Mouse (Mus musculus) neural tube, embryonic 15.5 days (tissue): Measurements from ENCODE around the gene Hp. TPM values are rescaled to one million over a fixed set of nuclear protein-coding genes. Genes with fewer than 3 reads are reported as not detected.

Experiments
- ATAC-seq: fragments of 200-750 bp; cut with Nextera tagmentation; 2 replicates; pipeline ENCODE4 v1.8.0; 2017; ENCODE audit warnings: mild to moderate bottlenecking, moderate TSS enrichment, moderate library complexity; ENCODE audit not compliant: low FRiP score
- H3K27ac ChIP-seq: fragments of 300-500 bp; sonication (generic); replicated peaks from 2 replicates; pipeline ENCODE4 v1.5.1; 2015; ENCODE audit warnings: mild to moderate bottlenecking, inconsistent platforms
- H3K27me3 ChIP-seq: fragments of 300-500 bp; sonication (generic); replicated peaks from 2 replicates; pipeline ENCODE4 v1.6.1; 2015; ENCODE audit warnings: inconsistent platforms
- H3K36me3 ChIP-seq: fragments of 300-500 bp; sonication (generic); 2 replicates; pipeline ENCODE4 v1.6.1; 2015; ENCODE audit warnings: inconsistent platforms
- H3K4me1 ChIP-seq: fragments of 300-500 bp; sonication (generic); 2 replicates; pipeline ENCODE4 v1.6.1; 2015; ENCODE audit warnings: inconsistent platforms
- H3K4me2 ChIP-seq: fragments of 300-500 bp; sonication (generic); 2 replicates; pipeline ENCODE4 v1.6.1; 2015; ENCODE audit warnings: inconsistent platforms, mild to moderate bottlenecking, moderate library complexity
- H3K4me3 ChIP-seq: fragments of 300-500 bp; sonication (generic); replicated peaks from 2 replicates; pipeline ENCODE4 v1.5.1; 2015; ENCODE audit warnings: mild to moderate bottlenecking, inconsistent platforms
- H3K9ac ChIP-seq: fragments of 300-500 bp; sonication (generic); replicated peaks from 2 replicates; pipeline ENCODE4 v1.6.1; 2015; ENCODE audit warnings: mild to moderate bottlenecking, inconsistent platforms
- H3K9me3 ChIP-seq: fragments of 300-500 bp; sonication (generic); replicated peaks from 2 replicates; pipeline ENCODE4 v1.6.1; 2016; ENCODE audit warnings: inconsistent platforms
- WGBS: fragments of 180-500 bp; shearing (Covaris S2); methylation state at CpG from one replicate; pipeline ENCODE4 v1.1.7; 2015; ENCODE audit warnings: mixed read lengths; 5-methylcytosine and 5-hydroxymethylcytosine counted together
- polyA plus RNA-seq: library from polyadenylated mRNA; unstranded; fragments of >200 nt; fragmentation: Nextera tagmentation; extraction: Ambion mirVana; gene quantifications from 2 replicates; pipeline ENCODE4 v1.2.1, GENCODE M21; 2015

Gene Hp
- polyA plus RNA-seq, 1 experiment from 2014 or later: 0.51 TPM

DNA sequence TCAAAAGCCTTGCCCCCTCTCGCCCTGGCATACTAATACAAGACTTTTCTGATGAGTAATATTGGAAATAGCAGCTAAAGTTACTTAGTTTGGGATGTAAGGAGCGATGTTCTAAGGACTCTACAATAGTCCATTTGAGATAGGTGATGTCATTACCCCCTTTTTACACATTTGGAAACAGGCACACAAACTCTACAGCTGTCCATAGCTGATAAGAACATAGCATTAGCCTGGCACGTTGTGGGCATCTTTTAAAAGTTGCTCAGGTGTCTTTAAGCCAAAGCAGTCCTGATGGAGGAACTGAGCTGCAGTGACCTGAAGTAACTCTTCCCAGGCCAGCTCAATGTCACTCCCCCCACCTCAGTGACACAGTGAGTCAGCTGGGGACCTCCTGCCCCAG lies 12.4 kb upstream of the Hp start:
- no peak for ATAC-seq
- WGBS: 92% methylated on average over 3 of the region's 3 CpGs
- H3K27me3 ChIP-seq: no peaks in the 10 kb centered on the region
- H3K36me3 ChIP-seq: peaks cover 25% of the 10 kb centered on the region
- no peak overlapping the region for H3K4me2 ChIP-seq
- no peaks in the 10 kb centered on the region for H3K4me1 ChIP-seq
- H3K27ac ChIP-seq: no peak overlapping the region
- H3K9ac ChIP-seq: no peak overlapping the region
- H3K4me3 ChIP-seq: no peak overlapping the region
- H3K9me3 ChIP-seq: no peaks in the 10 kb centered on the region

DNA sequence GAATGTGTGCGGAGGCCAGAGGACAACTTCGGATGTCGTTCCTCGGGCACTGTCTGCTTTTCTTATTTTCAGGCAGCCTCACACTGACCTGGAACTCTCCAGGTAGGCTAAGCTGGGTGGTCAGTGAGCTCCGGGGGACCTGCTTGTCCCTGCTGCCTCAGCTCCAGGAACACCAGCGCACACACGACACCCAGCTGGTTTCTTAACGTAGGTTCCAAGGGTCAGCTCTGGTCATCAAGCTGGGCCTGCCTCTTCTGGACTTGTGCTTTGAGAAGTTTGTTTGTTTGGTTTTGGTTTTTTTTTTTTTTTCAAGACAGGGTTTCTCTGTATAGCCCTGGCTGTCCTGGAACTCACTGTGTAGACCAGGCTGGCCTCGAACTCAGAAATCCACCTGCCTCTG lies 11.9 kb upstream of the Hp start:
- Histone ChIP-seq H3K27ac (no peak overlapping the region), H3K4me2 (no peak overlapping the region), H3K36me3 (peaks cover 25% of the 10 kb centered on the region), H3K9ac (no peak overlapping the region), H3K27me3 (no peaks in the 10 kb centered on the region), H3K4me1 (no peaks in the 10 kb centered on the region), H3K9me3 (no peaks in the 10 kb centered on the region), H3K4me3 (no peak overlapping the region)
- ATAC-seq: no peak
- 90% methylated on average over 9 of the region's 9 CpGs for WGBS

DNA sequence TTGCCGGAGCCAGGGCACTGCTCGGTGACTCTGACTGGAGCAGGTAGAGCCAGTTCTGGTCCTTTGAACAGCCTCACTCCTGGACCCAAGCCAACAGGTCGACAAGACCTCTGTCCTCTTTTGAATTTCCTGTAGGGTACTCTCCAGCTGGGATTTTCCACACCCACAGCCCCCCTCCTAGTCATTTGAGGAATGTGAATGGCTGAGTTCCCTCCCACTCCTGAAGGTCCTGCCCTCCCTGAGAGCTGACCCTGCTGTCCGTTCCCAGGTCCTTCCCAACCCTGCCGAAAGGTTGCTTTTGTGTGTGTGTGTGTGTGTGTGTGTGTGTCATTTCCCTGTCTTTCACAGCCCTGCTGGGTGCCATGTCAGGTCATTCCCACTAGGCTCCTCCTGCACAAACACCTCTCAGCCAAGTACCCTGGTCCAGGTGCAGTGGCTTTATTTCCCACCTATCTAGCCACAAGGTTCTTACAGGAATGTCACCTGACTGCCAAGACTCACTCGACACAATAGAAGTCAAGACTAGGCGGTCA lies 8.1 kb upstream of the Hp start:
- Histone ChIP-seq H3K4me1 (no peaks in the 10 kb centered on the region), H3K9me3 (no peaks in the 10 kb centered on the region), H3K4me3 (no peak overlapping the region), H3K27ac (no peak overlapping the region), H3K9ac (no peak overlapping the region), H3K27me3 (no peaks in the 10 kb centered on the region), H3K4me2 (no peak overlapping the region), H3K36me3 (peaks cover 5% of the 10 kb centered on the region; the same call in 1 of the 2 replicates)
- no peak for ATAC-seq
- WGBS: 71% methylated on average over 7 of the region's 7 CpGs

DNA sequence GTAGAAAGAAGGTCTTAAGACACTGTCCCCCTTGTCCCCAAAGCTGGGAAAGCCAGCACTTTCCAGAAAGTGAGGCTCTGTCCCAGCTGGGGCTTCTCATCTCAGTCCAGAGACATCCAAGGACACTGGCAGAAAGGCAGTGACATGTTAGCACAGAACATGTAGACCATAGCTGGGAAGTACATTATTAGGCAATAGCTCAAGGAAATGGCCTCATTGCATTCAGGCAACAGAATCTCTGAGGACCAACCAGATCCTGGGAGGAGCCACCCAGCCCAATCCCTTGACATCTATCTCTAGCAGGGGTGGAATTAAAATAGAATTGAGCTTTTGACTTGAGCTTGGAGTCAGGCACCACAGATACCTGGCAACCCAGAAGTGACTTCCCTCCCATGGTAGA lies 6.7 kb upstream of the Hp start:
- no peak for ATAC-seq

DNA sequence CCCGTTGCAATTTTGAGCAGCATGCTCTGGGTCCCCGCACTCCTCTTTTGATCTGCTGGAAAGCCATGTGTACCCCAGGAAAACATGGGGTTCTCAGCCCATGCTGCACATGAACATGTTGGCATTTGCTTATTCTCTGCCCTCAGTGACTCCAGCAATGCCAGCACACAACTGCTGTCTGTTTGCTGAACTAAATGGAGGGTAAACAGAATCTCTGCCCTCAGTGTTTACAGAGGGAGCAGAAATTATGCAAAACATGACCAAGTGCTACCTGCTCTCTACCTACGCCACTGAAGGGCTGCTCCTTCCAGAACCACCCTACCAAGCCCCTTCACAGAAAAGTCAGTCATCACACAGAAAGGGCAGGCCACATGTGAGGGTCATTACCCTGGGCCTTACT lies 5.9 kb upstream of the Hp start:
- no peak for ATAC-seq
- WGBS: 88% methylated on average over 3 of the region's 3 CpGs
- no peaks in the 10 kb centered on the region for H3K9me3 ChIP-seq
- H3K4me1 ChIP-seq: no peaks in the 10 kb centered on the region
- H3K9ac ChIP-seq: no peak overlapping the region
- no peak overlapping the region for H3K4me2 ChIP-seq
- H3K4me3 ChIP-seq: no peak overlapping the region
- H3K36me3 ChIP-seq: no peaks in the 10 kb centered on the region
- no peaks in the 10 kb centered on the region for H3K27me3 ChIP-seq
- no peak overlapping the region for H3K27ac ChIP-seq

More for the DNA sequence above, 6.7 kb upstream of the Hp start:
- Histone ChIP-seq H3K36me3 (no peaks in the 10 kb centered on the region), H3K9ac (no peak overlapping the region), H3K9me3 (no peaks in the 10 kb centered on the region), H3K4me2 (no peak overlapping the region), H3K27me3 (no peaks in the 10 kb centered on the region), H3K4me1 (no peaks in the 10 kb centered on the region), H3K4me3 (no peak overlapping the region), H3K27ac (no peak overlapping the region)

DNA sequence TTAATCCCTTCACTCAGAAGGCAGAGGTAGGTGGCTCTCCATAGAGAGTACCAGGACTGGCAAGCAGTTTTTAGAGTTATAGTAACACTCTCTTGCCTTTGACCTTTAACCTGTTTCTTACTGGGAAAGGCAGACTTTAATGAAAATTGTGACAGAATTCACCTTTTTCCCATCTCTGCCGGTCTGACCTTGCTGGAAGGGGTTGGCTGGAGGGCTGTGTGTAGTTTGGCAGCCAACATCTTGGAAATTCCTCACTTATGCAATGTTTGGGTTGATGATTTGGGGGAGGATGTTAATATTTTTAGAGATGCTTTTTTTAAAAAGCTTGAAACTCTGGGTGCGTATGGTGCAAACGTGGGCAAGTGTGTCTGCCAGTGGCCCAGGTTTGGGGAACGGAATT lies 5.3 kb upstream of the Hp start:
- 85% methylated on average over 4 of the region's 4 CpGs for WGBS
- no peaks in the 10 kb centered on the region for H3K9me3 ChIP-seq
- no peak for ATAC-seq
- no peaks in the 10 kb centered on the region for H3K27me3 ChIP-seq
- H3K4me2 ChIP-seq: no peak overlapping the region
- no peak overlapping the region for H3K9ac ChIP-seq
- H3K36me3 ChIP-seq: no peaks in the 10 kb centered on the region
- H3K4me1 ChIP-seq: no peaks in the 10 kb centered on the region
- H3K27ac ChIP-seq: no peak overlapping the region
- no peak overlapping the region for H3K4me3 ChIP-seq

DNA sequence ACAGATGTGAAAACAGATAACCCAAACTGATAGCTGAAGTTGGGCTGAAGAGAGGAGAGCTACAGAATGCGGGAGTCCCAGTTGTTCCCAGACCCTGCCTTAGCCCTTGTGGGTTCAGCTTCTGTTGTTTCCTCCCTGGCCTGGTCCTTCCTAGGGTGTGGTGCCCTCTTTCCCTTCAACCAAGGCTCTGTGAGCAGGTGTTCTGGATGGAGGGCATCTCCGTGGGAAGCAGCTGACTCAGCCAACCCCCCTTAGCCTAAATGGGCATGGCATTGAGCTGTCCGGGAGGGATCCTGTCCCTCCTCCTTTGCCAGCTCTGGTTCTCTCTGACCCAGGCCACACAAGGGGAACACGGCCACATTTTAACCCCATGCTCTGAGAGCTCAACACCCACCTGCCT lies 2.7 kb downstream of the Hp start:
- Histone ChIP-seq H3K4me1 (no peaks in the 10 kb centered on the region), H3K27me3 (no peaks in the 10 kb centered on the region), H3K9me3 (no peaks in the 10 kb centered on the region), H3K9ac (no peak overlapping the region), H3K27ac (no peak overlapping the region), H3K4me3 (no peak overlapping the region), H3K4me2 (no peak overlapping the region), H3K36me3 (peaks cover 7% of the 10 kb centered on the region; the same call in 1 of the 2 replicates)
- no peak for ATAC-seq
- WGBS: 82% methylated on average over 4 of the region's 4 CpGs

DNA sequence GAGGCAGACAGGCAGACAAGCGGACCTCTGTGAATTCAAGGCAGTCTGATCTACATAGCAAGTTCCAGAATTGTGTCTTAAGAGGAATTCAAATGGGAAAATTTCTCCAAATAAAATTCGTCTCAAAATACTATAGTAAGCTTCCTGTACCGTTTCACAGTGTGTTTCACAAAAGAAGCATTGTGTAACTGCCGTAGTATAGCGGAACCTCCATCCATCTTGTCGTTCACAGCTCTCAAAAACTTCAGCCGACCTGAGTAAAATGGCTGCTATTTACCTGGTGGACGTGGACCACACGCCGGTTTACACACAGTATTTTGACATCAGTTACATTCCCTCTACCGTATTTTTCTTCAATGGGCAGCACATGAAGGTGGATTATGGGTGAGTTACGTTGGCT lies 7.8 kb downstream of the Hp start:
- Histone ChIP-seq H3K4me3 (no peak overlapping the region), H3K27me3 (no peaks in the 10 kb centered on the region), H3K9ac (no peak overlapping the region), H3K4me2 (no peak overlapping the region), H3K27ac (no peak overlapping the region), H3K36me3 (peaks cover 19% of the 10 kb centered on the region), H3K9me3 (no peaks in the 10 kb centered on the region), H3K4me1 (peaks cover 11% of the 10 kb centered on the region)
- 88% methylated on average over 12 of the region's 12 CpGs for WGBS
- no peak for ATAC-seq

DNA sequence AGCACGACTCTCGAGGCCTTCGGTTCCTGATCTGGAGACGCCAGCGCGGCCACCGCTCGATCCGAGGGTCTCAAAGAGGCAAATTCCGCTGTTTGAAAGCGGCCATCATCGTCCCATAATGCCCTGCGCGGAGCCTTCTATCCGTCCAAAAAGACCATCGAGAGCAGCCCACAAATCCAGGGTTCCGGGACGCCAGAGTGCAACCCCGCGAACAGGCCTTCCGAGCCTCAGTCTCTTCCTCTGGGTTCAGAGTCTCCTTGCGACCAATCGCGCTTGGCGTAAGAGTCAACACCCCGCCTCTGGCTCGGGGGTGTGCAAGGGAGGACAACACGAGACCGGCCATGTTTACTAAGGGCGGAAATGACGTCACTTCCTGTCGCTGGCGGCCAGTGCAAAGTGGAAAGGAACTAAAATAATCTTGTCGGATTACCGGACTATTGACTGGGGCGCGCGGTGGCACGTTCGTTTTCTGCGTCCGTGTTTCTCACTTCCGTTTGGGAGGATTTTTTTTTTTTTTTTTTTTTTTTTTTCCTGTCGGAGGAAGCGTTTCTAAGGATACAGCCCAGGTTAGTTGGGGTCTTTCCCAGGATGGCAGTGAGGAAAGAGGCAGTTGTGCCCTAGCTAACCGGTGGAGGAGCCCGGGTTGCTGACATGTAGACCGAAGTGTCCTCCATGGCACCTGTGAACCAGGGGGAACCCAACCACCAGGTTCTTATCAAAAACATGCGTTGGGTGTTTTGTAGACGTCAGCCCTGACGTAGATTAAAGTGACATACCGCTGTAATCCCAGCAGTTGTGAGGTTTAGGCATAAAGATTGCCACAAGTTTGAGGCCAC lies 13.3 kb downstream of the Hp start, which contains the start of the genes Dhx38 and Txnl4b:
Dhx38 (minus strand) TSS at position 364 of the 836 bp plus-strand sequence.
Txnl4b (plus strand) TSS at position 395 of the 836 bp plus-strand sequence.
- under 1% methylated on average over 52 of the region's 52 CpGs for WGBS
- Histone ChIP-seq H3K9ac (peak within 1 kb of the TSS; percentile 79), H3K4me3 (peak within 1 kb of the TSS; percentile 65), H3K9me3 (no peaks in the 10 kb centered on the region), H3K4me1 (peaks cover 21% of the 10 kb centered on the region), H3K27ac (peak within 1 kb of the TSS; percentile 87), H3K4me2 (peak within 1 kb of the TSS; percentile 81), H3K36me3 (peaks cover 32% of the 10 kb centered on the region), H3K27me3 (no peaks in the 10 kb centered on the region)
- ATAC-seq: peak; percentile 99

DNA sequence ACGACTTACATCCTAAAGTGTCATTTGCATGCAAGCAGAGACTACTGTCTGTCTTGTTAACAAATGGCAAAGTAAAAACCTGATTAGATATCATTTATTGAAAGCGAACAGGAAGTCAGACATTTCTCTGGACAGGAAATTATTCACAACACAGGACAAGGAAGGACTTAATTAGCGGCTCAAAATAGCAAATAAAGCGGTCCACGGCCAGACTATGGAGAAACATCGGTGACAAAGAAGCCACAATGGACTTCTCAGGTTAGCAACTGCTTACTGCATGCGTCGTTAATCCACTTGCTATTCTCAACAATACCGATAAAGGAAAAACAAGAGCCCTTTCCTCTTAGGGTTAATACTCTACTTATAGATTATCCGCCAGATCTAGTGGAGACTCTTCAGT lies 14.2 kb downstream of the Hp start:
- 6% methylated on average over 10 of the region's 10 CpGs for WGBS

DNA sequence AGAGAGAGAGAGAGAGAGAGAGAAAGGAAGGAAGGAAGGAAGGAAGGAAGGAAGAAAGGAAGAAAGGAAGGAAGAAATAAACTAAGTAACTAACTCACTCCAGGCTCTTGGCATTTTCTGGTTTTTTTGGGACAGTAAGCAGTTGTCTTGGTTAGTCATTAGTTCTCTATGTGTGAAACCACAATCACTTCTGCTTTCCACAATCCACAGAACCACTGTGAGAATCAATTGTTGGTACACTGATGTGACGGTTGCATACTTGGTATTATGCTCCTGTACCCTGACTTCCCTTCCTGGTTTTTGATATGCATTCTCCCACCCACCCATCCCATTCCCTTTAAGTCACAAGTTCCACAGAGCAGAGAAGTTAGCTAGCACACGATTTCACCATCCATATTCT lies 15.1 kb downstream of the Hp start:
- Histone ChIP-seq H3K4me3 (no peak overlapping the region), H3K4me2 (no peak overlapping the region)
- 77% methylated on average over 2 of the region's 2 CpGs for WGBS

More for the DNA sequence above, 14.2 kb downstream of the Hp start:
- peaks cover 37% of the 10 kb centered on the region for H3K36me3 ChIP-seq
- no peaks in the 10 kb centered on the region for H3K9me3 ChIP-seq
- H3K9ac ChIP-seq: peak overlapping the region; percentile 79
- H3K4me1 ChIP-seq: peaks cover 21% of the 10 kb centered on the region
- H3K4me2 ChIP-seq: peak overlapping the region; percentile 76
- H3K4me3 ChIP-seq: peak overlapping the region; percentile 65
- H3K27ac ChIP-seq: peak overlapping the region; percentile 87
- no peaks in the 10 kb centered on the region for H3K27me3 ChIP-seq
- ATAC-seq: no peak

DNA sequence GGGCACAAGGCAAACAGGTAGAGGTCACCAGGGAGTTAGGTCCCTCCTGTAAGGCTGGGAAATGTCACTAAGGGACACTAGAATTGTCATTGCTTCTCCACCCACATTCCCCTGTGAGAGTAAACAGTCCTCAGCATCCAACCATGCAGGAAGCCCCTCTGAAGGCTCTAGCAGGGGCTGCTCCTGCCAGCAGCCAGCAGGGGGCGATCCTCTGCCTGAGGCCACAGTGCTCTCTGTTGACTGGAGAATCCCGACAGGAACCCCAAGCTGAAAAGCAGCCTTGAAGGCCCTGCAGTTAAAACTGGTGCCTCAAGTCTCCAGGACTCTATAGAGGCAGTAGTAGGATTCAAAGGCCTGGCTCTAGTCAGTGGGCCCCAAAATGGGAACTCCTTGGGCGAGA lies 27.3 kb downstream of the Hp start:
- 50% methylated on average over 3 of the region's 3 CpGs for WGBS

More for the DNA sequence above, 15.1 kb downstream of the Hp start:
- Histone ChIP-seq H3K9me3 (no peaks in the 10 kb centered on the region), H3K36me3 (peaks cover 39% of the 10 kb centered on the region), H3K4me1 (peaks cover 21% of the 10 kb centered on the region), H3K27ac (no peak overlapping the region), H3K27me3 (no peaks in the 10 kb centered on the region), H3K9ac (no peak overlapping the region)
- no peak for ATAC-seq

More for the DNA sequence above, 27.3 kb downstream of the Hp start:
- Histone ChIP-seq H3K4me1 (no peaks in the 10 kb centered on the region), H3K4me2 (no peak overlapping the region), H3K4me3 (no peak overlapping the region), H3K9me3 (no peaks in the 10 kb centered on the region), H3K9ac (no peak overlapping the region), H3K36me3 (peaks cover 98% of the 10 kb centered on the region), H3K27ac (no peak overlapping the region), H3K27me3 (no peaks in the 10 kb centered on the region)
- no peak for ATAC-seq
